Mouse (Mus musculus) kidney, adult 8-10 months (tissue): ENCODE measurements at regions not wholly inside any gene's neighbourhood (a gene's known extent, or its start where the extent isn't known, plus 50 kb on each side); places are given as distances from the start of the nearest gene placed in this dataset.
"Not testable (repeated sequence)": the region's sequence is repeated elsewhere in the genome, so short reads cannot be mapped to it uniquely, and the experiment has no call there.

ENCODE experiments used
- DNase-seq, 2 experiments: peaks; one replicate each; pipeline ENCODE4 v3.0.0; 2022

DNA sequence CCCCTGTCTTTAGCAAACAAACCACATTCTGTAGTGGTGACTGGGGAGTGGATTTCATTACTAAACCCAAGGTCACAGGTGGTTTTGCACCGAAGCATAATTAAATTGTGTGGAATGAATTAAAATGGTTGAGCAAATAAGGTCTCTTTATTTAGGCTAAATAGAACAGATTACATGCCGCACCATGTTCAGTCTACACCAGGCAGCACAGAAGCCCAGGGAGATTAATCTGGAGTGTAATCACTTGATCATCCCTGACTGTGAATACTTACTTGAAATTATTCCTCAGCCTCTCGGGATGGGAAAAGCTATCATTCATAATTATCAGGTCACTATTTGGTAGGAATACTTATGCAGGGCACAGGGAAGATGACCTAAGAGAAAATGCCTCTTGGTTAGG is 1293.3 kb upstream of the Sel1l start:
- DNase-seq: no peak

DNA sequence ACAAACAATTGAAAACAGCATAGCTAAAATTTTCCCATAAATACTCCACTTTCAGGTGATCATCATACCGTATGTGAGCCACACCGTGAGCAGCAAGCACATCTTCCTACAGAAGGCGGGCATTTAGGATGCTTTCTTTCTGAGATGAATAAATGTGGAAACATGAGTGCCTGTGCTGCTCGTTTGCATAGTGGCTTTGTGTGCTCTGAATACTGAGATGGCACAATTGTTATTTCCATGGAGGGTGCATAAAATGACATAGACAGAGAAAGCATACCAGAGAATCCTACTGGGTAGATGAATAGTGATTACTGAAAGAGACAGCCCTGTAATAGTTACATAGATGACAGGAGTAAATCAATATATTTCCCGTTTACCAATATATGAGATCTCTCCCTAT is 1287.4 kb upstream of the Sel1l start:
- DNase-seq: no peak

DNA sequence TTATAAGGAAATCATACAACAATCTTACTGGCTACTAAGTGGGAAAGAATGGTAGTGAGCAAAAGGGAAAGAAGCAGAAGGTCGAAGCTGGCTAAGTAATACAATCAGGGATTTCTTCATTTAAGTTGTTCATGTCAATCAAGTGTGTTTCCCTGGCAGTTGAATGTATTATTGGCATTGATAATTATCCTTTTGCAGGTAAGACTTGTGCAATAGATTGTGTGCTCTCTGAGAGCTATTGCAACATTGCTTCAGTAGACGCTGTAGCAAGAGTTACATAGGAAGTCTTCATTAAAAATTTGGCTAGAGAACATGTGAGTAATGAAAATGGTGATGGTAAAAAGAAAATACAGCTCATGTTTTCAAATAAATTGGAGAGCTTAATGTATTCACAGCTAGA is 1273.3 kb upstream of the Sel1l start:
- no peak for DNase-seq

DNA sequence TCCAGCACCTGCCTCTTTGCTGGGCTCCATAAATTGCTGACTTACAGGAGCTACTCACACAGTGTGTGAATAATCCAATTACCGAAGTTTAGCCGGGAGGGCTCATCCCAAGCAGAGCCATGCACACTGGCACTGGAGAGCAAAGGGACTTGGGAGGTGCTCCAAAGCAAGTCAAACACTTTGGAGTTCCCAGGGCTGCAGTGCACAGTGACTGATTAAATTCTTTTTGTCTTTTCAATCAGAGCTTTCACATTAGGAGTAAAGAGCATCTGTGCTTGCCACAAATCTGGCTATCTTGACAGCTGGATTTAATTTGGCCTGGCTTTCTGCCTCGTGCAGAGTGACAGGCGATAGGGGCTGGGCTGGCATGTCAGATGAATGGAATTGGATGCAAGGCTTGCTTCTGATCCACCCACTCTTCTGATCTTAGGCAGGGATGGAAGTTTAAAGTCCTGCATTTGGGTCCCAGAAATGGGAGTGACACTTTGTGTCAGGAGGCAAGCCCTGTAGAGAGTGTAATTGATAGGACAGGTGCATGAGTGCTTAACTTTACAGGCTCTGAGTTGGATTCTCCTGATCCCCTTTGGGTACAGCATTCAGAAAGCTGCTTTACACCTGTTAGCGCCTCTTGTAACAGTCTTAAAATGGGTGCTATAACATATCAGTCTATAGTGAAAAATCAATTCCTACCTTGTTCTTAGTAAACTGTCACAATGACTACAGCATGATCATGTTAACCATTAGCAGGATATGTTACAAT is 1239.3 kb upstream of the Sel1l start:
- DNase-seq: no peak

DNA sequence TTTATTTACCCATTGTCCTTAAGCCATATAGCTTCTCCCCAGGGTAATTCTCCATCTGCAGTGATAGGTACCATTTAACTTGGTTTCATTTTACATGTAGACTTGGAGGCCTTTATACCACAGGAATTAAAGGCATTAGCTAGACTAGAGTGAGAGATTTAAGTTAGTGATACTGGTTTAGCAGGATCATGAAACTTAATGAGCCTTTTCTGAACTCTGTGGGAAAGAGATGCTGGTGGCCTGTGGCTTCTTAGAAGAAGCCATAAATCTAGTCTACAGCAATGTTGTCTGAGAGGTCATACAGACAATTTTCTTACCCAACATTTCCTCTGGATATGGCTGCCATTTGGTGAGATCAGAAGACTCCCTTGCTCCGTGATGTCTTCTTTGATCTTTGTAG is 1214.9 kb upstream of the Sel1l start:
- no peak for DNase-seq

DNA sequence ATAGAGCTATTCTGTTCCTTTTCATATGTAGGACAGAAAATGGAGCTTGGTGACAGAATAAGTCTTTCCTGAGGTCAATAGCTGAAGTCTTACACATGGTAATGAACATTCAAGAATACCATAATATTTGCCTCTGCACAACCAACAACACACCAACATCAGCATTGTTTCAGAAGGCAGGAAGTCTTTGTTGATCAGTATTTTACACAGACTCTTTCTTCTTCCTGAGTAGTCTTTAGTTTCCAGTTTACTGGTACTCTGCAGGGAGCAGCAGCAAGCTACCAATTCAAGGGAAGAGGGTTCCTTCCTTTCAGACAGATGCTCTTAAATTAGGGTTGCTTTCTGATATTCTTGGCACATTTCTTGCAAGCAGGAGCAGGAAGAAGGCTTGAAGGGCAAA is 1170.7 kb upstream of the Sel1l start:
- DNase-seq: no peak

DNA sequence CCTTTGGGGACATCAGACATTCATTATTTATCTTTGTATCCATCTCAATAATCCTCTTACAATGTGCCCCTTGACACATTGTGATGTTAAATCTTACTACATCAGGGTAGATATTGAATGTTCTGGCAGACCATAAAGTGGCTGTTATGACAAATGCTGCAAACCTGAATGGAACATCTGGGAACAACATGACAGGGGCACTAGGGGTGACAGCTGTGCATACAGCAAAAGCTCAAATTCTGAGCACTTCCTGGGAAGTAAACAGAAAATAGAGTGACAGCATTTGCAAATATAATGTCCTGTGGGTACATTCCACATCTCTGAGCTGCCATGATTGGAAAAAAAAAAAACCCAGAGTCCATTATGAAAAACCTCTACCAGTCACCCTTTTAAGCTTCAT is 1162.6 kb upstream of the Sel1l start:
- DNase-seq: no peak

- no peak for DNase-seq
Observed at GRCm38 (mm10) chr12:93006844-93007365, 1157.9 kb upstream of the Sel1l start.

DNA sequence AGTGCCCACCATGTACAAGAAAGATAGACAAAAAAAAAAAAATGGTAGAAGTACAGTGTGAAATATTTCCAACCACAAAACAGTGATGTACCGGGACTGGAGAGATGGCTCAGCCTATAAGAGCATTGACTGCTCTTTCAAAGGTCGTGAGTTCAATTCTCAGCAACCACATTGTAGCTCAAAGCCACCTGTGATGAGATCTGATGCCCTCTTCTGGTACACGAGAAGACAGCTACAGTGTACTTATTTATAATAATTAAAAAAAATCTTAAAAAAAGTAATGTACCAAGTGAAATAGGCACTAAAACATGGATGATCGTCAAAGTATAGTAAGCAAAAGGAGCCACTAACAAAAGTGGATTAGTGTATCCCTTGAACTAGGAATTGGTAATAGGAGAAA is 1154.2 kb upstream of the Sel1l start:
- DNase-seq: no peak

GRCm38 (mm10) chr12:92975698-92976097 is 1126.7 kb upstream of the Sel1l start:
- no peak for DNase-seq

GRCm38 (mm10) chr12:92944352-92944751 is 1095.4 kb upstream of the Sel1l start:
- DNase-seq: no peak

DNA sequence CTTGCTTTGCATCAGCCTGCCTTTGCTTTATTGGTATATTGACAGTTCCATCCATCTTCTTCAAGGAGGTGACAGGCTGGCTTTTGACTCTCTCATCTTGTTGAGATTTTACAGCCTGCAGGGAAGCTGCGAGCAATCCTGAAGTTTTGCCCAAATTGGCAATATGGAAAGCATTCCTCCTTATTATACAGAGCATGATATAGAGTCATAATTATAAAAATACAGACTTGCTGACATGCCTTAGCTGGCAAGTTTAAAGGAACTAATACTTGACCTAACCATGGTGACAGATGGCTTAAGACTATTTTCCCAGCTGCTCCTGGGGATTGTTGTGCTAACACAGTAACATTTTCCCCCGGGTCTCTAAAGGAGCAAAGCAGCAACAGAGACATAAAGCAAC is 1078.6 kb upstream of the Sel1l start:
- no peak for DNase-seq

DNA sequence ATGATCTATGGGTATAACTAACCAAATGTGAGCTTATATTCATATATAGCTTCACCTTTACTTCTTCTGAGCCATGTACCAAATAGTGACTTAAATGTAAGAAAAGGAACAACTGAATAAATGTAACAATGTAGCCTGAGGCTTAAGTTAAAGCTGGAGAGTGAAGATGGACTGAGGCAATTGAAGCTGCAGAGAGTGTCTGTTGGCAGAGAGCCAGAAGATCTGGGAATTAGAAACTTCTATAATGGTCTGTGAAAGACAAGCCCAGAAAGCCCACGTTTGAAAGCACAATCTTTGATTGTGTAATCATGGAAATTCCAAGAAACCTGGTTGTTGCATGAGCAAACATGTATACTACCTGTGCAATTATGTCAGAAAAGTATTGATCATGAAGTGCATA is 1078.0 kb upstream of the Sel1l start:
- DNase-seq: no peak

- DNase-seq: no peak
Observed at GRCm38 (mm10) chr12:92919920-92920319, 1071.0 kb upstream of the Sel1l start.

DNA sequence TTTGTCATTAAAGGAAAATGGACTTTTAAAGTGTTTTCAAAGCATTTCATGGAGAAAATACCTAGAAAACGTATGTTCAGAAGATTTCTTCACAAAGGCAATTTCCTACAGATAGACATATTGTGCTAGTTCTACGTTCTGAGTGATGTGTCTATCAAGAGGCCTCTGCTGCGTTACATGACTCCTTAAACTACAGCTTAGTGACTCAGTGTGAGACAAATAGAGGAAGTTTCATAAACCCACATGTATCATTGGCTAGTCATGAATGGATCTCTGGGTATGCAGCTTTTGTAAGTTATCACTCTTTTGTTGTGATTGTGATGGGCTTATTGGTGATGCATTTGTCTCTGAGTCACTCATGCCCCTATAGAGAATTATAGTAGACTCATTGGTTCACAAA is 1067.3 kb upstream of the Sel1l start:
- no peak for DNase-seq

GRCm38 (mm10) chr12:92915776-92916175 is 1066.8 kb upstream of the Sel1l start:
- no peak for DNase-seq

GRCm38 (mm10) chr12:92915203-92915602 is 1066.2 kb upstream of the Sel1l start:
- DNase-seq: no peak

DNA sequence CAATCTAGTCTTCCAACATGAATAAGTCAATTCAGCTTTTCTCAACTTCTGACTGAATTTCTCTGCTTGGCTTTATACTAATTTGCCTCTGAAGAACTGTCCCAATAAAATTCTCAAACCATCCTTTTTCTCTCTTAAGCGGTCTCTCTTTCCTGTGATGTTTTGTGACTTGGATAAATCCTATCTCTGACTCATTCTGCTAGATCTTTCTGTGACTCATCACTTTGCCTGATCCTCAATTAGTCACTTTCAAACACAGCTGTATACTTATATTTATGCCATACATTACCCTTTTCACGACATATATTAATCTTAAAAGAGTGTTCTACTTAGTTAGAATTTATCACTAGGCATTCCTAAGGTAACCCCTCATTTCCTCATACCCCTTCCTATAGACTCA is 1055.4 kb upstream of the Sel1l start:
- DNase-seq: no peak

- DNase-seq: no peak
Observed at GRCm38 (mm10) chr12:92892315-92892714, 1043.4 kb upstream of the Sel1l start.

- not testable (repeated sequence) for DNase-seq
Observed at GRCm38 (mm10) chr12:92891663-92892062, 1042.7 kb upstream of the Sel1l start.

DNA sequence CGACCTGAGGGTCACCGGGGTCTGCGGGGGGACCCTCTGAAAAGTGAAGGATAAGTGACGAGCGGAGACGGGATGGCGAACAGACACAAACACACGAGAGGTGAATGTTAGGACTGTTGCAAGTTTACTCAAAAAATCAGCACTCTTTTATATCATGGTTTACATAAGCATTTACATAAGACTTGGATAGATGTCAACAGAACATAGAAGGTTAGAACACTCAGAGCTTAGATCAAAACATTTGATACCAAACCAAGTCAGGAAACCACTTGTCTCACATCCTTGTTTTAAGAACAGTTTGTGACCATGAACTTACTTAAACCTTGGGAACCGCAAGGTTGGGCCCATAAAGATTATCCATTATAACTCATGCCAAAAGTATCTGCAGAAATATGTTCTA is 1042.2 kb upstream of the Sel1l start:
- DNase-seq: not testable (repeated sequence)

- DNase-seq: no peak
Observed at GRCm38 (mm10) chr12:92887747-92888146, 1038.8 kb upstream of the Sel1l start.

DNA sequence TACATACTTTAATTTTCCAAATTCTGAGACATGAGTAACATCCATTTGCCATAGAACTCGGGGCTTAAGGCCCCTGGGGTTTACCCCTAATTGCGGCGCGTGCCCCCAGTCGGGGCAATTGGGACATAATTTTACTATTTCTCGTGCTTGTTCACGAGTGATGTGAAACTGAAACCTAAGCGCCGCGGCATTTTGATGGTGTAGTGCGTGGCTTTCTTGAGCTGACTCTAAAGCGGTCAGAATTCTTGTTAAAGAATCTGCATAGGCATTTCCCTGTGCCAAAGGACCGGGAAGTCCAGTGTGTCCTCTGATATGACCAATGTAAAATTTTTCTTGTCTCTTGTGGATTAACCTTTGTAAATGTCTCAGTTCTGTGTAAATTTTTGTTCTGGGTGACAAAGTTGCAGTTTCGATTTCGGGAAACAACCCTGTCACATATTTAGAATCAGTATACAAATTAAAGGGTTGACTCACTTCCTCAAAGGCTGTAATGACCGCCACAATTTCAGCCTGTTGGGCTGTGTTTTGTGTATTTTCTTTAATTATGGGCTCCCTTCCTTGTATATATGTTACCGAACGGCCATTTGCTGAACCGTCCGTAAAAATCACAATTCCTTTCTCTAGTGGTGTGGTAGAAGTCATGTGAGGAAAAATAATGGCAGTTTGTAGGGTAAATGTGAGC is 1037.6 kb upstream of the Sel1l start:
- not testable (repeated sequence) for DNase-seq

DNA sequence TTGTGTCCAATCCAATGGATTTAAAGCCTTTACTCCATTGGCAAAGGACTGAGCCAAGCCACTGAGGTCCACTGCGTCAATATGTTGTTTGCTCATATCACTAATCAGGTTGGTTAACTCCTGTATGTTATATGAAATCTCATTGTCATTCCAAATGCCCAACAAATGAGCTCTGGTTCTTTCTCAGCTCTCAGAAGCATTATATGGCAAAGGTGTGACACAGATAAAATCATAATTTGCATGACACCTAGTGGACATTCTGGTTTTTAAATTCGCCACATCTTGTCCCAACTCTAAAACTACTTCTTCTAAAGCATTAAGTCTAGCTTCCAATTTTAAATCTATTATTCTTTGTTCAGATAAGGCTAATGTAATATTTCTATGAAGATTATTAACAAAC is 1035.1 kb upstream of the Sel1l start:
- not testable (repeated sequence) for DNase-seq
